Mouse (Mus musculus): Measurements from ENCODE around the gene Spesp1.

DNA sequence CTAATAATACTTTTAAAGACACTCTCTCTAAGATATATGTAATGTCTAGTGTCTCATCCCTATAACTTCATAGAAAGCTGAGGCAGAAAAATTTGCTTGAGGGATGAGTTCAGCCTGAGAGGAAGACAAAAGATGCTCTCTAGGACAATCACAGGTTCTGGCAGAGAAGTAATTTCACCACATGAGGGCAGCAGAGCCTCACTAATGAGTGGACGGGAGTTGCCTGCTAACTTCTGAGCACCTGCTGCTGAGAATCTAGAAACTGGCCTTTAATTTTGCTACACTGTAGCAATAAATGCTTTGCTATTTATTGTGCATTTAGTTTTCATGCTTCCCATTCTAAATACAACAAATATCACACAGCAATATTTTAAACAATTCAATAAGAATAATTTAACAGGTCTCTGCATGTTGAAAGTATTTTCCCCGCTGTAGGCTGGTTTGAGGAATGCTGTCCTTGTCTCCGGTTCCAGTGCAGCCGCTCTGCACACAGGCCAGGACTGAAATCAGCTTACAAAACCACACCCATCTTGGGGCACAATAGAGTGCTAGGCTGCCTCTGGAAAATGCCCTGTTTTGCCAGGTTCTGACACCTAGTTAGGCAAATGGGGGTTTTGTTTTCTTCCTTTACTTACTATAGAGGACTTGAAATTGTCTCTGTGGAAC is 5.1 kb upstream of the Spesp1 start:
- TF ChIP-seq POLR2A (IDR thresholded peaks at IDR 0.05; ENCODE audit: low read depth, low read length) (no peak), CTCF (conservative IDR thresholded peaks at IDR 0.05; ENCODE audit: insufficient read depth, insufficient read length, low read depth, low read length) (peak; percentile 91)
